Comparison of ENCODE assay signal across 31 mouse cellular contexts in genomic region chr10:79906712-79907111, GRCm38 (mm10). TPM values are rescaled to one million over a fixed set of nuclear protein-coding genes. Genes with fewer than 3 reads are reported as not detected.
DNase-seq lines count a peak whose midpoint lies in the region; TF ChIP-seq lines count a peak whose summit lies in the region.
"Had no signal": no experiment of that assay in that cellular context is flagged by ENCODE, and none has a peak within 500 bp of the region (broad histone marks: within the 10 kb centered on the region; RNA-seq: fewer than 3 reads in every experiment).

No protein-coding gene starts in this region.

- peak; percentile 41 for DNase-seq in cerebellum, adult 11 months
- no peak for DNase-seq in cerebellum, adult 2 months
- peak; percentile 68 for DNase-seq in cerebellum, adult 9-11 months
- no peak for DNase-seq in cerebellum, adult 18-20 months
- peak; percentile 94 for DNase-seq in heart, adult 11 months
- DNase-seq in heart, adult 8-10 months (ENCODE audit: low spot score) = no peak
- DNase-seq in limb, embryonic 10.5 days (ENCODE audit: low spot score) = no peak
- no peak for DNase-seq in adipocyte (ENCODE audit: low spot score)
- DNase-seq: adrenal gland, postnatal 14 days; gastrocnemius, postnatal 10 days; heart, adult 18-20 months; heart, postnatal 14 days; heart, postnatal 4 days; kidney, adult 11 months; kidney, adult 8-10 months had no signal

- no peaks in the 10 kb centered on the region for H3K27me3 ChIP-seq in cerebellum, adult 2 months (ENCODE audit: control insufficient read depth, insufficient read depth, low read length)
- no peaks in the 10 kb centered on the region for H3K27me3 ChIP-seq in limb, embryonic 10.5 days (ENCODE audit: low read depth, poor library complexity, severe bottlenecking)
- H3K27me3 ChIP-seq: forebrain, embryonic 15.5 days; heart, embryonic 13.5 days; intestine, embryonic 15.5 days; kidney, embryonic 15.5 days had no signal

- WGBS in cerebellum, adult 2 months = 90% methylated on average over 9 of the region's 9 CpGs
- 96% methylated on average over 9 of the region's 9 CpGs for WGBS in limb, embryonic 10.5 days

- H3K4me3 ChIP-seq in cerebellum, adult 2 months (replicated peaks; ENCODE audit: insufficient read depth, low read depth, low read length) = no peak overlapping the region
- peak overlapping the region; percentile 88 for H3K4me3 ChIP-seq in limb, embryonic 10.5 days
- H3K4me3 ChIP-seq: forebrain, embryonic 12.5 days; heart, embryonic 13.5 days; intestine, embryonic 15.5 days; kidney, embryonic 15.5 days had no signal

- no peak for TF ChIP-seq CTCF in cerebellum, adult 2 months (IDR thresholded peaks at IDR 0.05; ENCODE audit: borderline replicate concordance, insufficient read depth, low read depth, low read length)

- TF ChIP-seq POLR2A in cerebellum, adult 2 months (IDR thresholded peaks at IDR 0.05; ENCODE audit: borderline replicate concordance, insufficient read depth, low read length) = no peak

- peaks cover 8% of the 10 kb centered on the region for H3K4me1 ChIP-seq in cerebellum, adult 2 months (ENCODE audit: control insufficient read depth, insufficient read depth, low read length)
- H3K4me1 ChIP-seq in limb, embryonic 10.5 days = peaks cover 22% of the 10 kb centered on the region

- peaks cover 68% of the 10 kb centered on the region for H3K36me3 ChIP-seq in limb, embryonic 10.5 days

- no peaks in the 10 kb centered on the region for H3K9me3 ChIP-seq in limb, embryonic 10.5 days (replicated peaks)
- H3K9me3 ChIP-seq: forebrain, embryonic 12.5 days; forebrain, embryonic 15.5 days; heart, embryonic 10.5 days; heart, embryonic 13.5 days; intestine, embryonic 15.5 days; kidney, embryonic 15.5 days had no signal

- H3K27ac ChIP-seq in cerebellum, adult 2 months (ENCODE audit: insufficient read depth, low read length) = no peak overlapping the region
- H3K27ac ChIP-seq in limb, embryonic 10.5 days = no peak overlapping the region; the same call in 1 of the 2 replicates
- H3K27ac ChIP-seq: forebrain, embryonic 12.5 days; forebrain, embryonic 15.5 days; heart, embryonic 13.5 days; intestine, embryonic 15.5 days had no signal

RNA-seq across cellular contexts. Expression of gene Med16, which starts 2.0 kb away (rescaled TPM):
- polyA plus RNA-seq in cerebellum, adult 2 months (2012; rRNA removed) = 46.5 and 47.4 TPM in 2 replicates
- 10 to 100 TPM; 48.5 to 65.2 (median 53.3) TPM for total RNA-seq in heart, adult 8-10 months (2022)
- polyA plus RNA-seq in limb, embryonic 10.5 days (2016; fragmentation: Nextera tagmentation; extraction: Ambion mirVana) = 63.6 and 67.1 TPM in 2 replicates

RNA-seq across cellular contexts. Expression of gene Gm26602, which starts 3.9 kb away (rescaled TPM):
- not detected in 2 replicates for polyA plus RNA-seq in cerebellum, adult 2 months (2012; rRNA removed)
- not detected for total RNA-seq in heart, adult 8-10 months (2022)
- polyA plus RNA-seq in limb, embryonic 10.5 days (2016; fragmentation: Nextera tagmentation; extraction: Ambion mirVana) = not detected in 2 replicates
- total RNA-seq: adrenal gland, adult 18-20 months; adrenal gland, postnatal 14 days; gastrocnemius, postnatal 10 days; gastrocnemius, postnatal 4 days; heart, adult 18-20 months; heart, postnatal 14 days; heart, postnatal 4 days had no signal
- polyA plus RNA-seq: activated CD4-positive, CD25-positive, alpha-beta regulatory T cell, adult 4 months; brain, embryonic 14.5 days; heart, embryonic 13.5 days had no signal

RNA-seq across cellular contexts. Expression of gene Kiss1r, which starts 10.1 kb away (rescaled TPM):
- polyA plus RNA-seq in cerebellum, adult 2 months (2012; rRNA removed) = 12.1 and 12.8 TPM in 2 replicates
- under 1 TPM; 0.28 to 0.62 (median 0.32) TPM for total RNA-seq in heart, adult 8-10 months (2022)
- polyA plus RNA-seq in limb, embryonic 10.5 days (2016; fragmentation: Nextera tagmentation; extraction: Ambion mirVana) = 0.31 and 0.49 TPM in 2 replicates

RNA-seq across cellular contexts. Expression of gene R3hdm4, which starts 14.3 kb away (rescaled TPM):
- 156 and 162 TPM in 2 replicates for polyA plus RNA-seq in cerebellum, adult 2 months (2012; rRNA removed)
- total RNA-seq in heart, adult 8-10 months (2022) = 10 to 100 TPM; 75.2 to 85.9 (median 81.0) TPM
- 116 and 143 TPM in 2 replicates for polyA plus RNA-seq in limb, embryonic 10.5 days (2016; fragmentation: Nextera tagmentation; extraction: Ambion mirVana)

RNA-seq across cellular contexts. Expression of gene Cfd, which starts 16.1 kb away (rescaled TPM):
- polyA plus RNA-seq in cerebellum, adult 2 months (2012; rRNA removed) = 0.29 and 0.41 TPM in 2 replicates
- total RNA-seq in heart, adult 8-10 months (2022) = 10 to 100 TPM; 12.7 to 46.8 (median 17.8) TPM
- not detected in 2 replicates for polyA plus RNA-seq in limb, embryonic 10.5 days (2016; fragmentation: Nextera tagmentation; extraction: Ambion mirVana)
- total RNA-seq: common myeloid progenitor, adult 5-6 weeks; ES-E14 had no signal
- polyA plus RNA-seq: activated CD4-positive, CD25-positive, alpha-beta regulatory T cell, adult 4 months; embryonic facial prominence, embryonic 14.5 days; forebrain, embryonic 12.5 days; forebrain, embryonic 15.5 days; heart, embryonic 10.5 days; heart, embryonic 13.5 days; heart, embryonic 16.5 days; hindbrain, embryonic 11.5 days; hindbrain, embryonic 16.5 days; intestine, embryonic 15.5 days; kidney, embryonic 15.5 days had no signal

Comparison
In these comparisons a context has a peak if more than half of its experiments do, and no peak if none do; other contexts are left out.
1. DNase-seq: peak in cerebellum, adult 11 months (single experiment), cerebellum, adult 9-11 months (single experiment) and heart, adult 11 months (single experiment); none in cerebellum, adult 2 months (0 of 2), cerebellum, adult 18-20 months (0 of 2), heart, adult 8-10 months (single experiment), limb, embryonic 10.5 days (single experiment) and adipocyte (single experiment).